Mouse (Mus musculus) E14TG2a.4 (cell line): ENCODE data around the gene Krt81.
A peak's percentile ranks its signal among the peaks of the same experiment; 100 is the strongest.

Source experiments
- H3K27me3 ChIP-seq: 2 replicates; pipeline ENCODE4 v1.6.1; 2014; ENCODE audit warnings: low read length, control low read depth; ENCODE audit not compliant: insufficient read depth
- H3K36me3 ChIP-seq: 2 replicates; pipeline ENCODE4 v1.6.1; 2014; ENCODE audit warnings: low read length, control low read depth; ENCODE audit not compliant: insufficient read depth
- H3K4me1 ChIP-seq: replicated peaks from 2 replicates; pipeline ENCODE4 v1.6.1; 2014; ENCODE audit warnings: low read depth, low read length, control low read depth
- H3K4me3 ChIP-seq: replicated peaks from 2 replicates; pipeline ENCODE4 v1.5.1; 2014; ENCODE audit warnings: mild to moderate bottlenecking, low read length
- H3K9me3 ChIP-seq: 2 replicates; pipeline ENCODE4 v1.6.1; 2014; ENCODE audit warnings: low read length, control low read depth
- CTCF ChIP-seq: conservative IDR thresholded peaks from 2 replicates; pipeline ENCODE4 v1.5.1; 2014; ENCODE audit warnings: low read length
- NANOG ChIP-seq: IDR thresholded peaks from 2 replicates; pipeline ENCODE4 v1.6.1; 2014; ENCODE audit warnings: borderline replicate concordance, low read length, mixed read lengths
- POU5F1 ChIP-seq: IDR thresholded peaks from 2 replicates; pipeline ENCODE4 v1.6.1; 2014; ENCODE audit warnings: low read length, borderline replicate concordance

Gene Krt81

DNA sequence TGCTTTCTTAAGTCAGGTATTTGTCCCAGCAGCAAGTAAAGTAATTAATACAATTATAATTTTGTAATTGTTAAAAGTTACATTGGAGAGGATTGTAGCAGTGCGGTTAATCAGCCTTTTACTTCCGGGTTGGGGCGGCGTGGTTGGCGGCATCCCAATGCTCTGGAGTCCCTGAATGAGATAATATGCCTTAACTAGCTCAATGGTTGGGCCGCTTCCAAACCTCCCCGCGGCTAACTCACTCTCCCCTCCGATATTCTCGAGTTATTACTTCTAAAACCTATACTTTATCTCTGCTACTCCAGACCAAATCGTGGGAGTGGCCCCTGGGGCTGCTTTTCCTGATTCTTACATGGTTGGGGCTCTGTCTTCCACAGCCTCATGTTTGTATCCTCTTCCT is 17.0 kb downstream of the Krt81 start:
- H3K9me3 ChIP-seq: peaks cover 8% of the 10 kb centered on the region
- TF ChIP-seq POU5F1 (no peak), NANOG (no peak), CTCF (no peak)
- no peaks in the 10 kb centered on the region for H3K36me3 ChIP-seq
- no peaks in the 10 kb centered on the region for H3K27me3 ChIP-seq
- H3K4me3 ChIP-seq: 0 out of 2 replicates have a peak overlapping the region, but pooled peaks have one; percentile 3
- H3K4me1 ChIP-seq: no peaks in the 10 kb centered on the region

DNA sequence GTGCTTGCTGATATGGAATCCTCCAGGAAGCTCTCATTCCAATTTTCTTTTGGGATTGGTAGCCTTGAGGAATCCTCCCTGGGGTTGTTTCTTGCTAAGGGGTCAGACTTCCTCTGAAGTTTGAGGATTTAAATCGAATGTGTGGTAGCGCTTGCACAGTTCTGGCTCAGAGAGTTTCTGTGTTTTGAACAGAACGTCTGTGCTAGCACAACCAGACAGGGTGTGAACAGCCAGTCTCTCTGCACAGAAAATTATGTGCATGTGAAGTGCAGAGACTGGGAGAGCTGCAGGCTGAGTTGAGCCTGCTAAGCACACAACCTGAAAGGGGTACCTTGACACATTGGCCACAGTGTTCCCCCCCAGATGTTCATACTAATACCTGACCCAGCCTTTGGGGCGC is 22.7 kb downstream of the Krt81 start:
- peaks cover 43% of the 10 kb centered on the region for H3K27me3 ChIP-seq

DNA sequence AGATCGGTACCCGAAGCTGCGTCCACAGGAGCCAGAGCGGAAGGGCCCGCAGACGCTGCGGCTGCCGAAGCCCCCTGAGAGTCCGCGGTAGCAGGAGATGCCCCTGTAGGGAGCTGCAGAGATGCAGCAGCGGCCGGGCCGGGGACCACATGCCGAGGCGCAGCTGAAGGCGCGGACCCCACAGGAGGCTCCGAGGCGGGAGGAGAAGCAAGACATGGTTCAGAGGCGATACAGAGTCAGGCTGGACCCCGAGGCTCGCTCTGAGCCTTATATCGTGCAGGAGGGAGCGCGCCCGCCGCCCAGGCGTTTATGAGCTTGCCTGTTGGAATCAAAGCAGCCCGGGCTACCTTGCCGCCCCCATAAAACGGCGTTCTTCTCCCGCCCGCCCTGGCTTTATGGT is 25.0 kb downstream of the Krt81 start, which contains the start of gene Krt87:
Gene Krt87, minus strand, starts transcription at position 250 of the 400 bp plus-strand sequence.
- Histone ChIP-seq H3K36me3 (no peaks in the 10 kb centered on the region), H3K4me3 (peak within 1 kb of the TSS; percentile 65), H3K9me3 (peaks cover 13% of the 10 kb centered on the region), H3K27me3 (peaks cover 53% of the 10 kb centered on the region), H3K4me1 (peaks cover 5% of the 10 kb centered on the region; the same call in 1 of the 2 replicates)
- no peak for TF ChIP-seq NANOG
- no peak for TF ChIP-seq POU5F1
- no peak for TF ChIP-seq CTCF

More for the DNA sequence above, 22.7 kb downstream of the Krt81 start:
- no peak overlapping the region for H3K4me3 ChIP-seq
- H3K4me1 ChIP-seq: peaks cover 5% of the 10 kb centered on the region; the same call in 1 of the 2 replicates
- no peaks in the 10 kb centered on the region for H3K9me3 ChIP-seq
- TF ChIP-seq CTCF: no peak
- no peak for TF ChIP-seq NANOG
- TF ChIP-seq POU5F1: no peak
- H3K36me3 ChIP-seq: no peaks in the 10 kb centered on the region

DNA sequence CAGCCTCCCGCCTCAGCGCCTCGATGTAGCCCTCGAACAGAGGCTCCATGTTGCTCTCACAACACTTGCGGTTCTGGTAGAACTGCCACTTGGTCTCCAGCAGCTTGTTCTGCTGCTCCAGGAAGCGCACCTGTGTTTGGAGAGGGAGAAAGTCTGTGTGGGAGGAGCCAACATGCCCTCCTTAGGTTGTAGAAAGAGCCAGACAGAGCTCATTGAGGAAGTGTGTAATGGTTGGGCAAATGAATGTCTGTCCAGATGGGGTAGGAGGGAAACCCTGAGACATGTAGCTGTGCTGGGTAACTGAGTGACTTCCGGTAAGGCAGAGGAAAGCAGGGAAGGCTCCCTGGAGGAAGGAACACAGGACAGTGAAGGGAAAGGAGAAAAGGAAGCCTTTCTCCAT is 26.9 kb downstream of the Krt81 start:
- no peak for TF ChIP-seq CTCF
- Histone ChIP-seq H3K4me3 (no peak overlapping the region), H3K36me3 (no peaks in the 10 kb centered on the region), H3K9me3 (peaks cover 22% of the 10 kb centered on the region), H3K27me3 (peaks cover 61% of the 10 kb centered on the region), H3K4me1 (peaks cover 5% of the 10 kb centered on the region; the same call in 1 of the 2 replicates)

DNA sequence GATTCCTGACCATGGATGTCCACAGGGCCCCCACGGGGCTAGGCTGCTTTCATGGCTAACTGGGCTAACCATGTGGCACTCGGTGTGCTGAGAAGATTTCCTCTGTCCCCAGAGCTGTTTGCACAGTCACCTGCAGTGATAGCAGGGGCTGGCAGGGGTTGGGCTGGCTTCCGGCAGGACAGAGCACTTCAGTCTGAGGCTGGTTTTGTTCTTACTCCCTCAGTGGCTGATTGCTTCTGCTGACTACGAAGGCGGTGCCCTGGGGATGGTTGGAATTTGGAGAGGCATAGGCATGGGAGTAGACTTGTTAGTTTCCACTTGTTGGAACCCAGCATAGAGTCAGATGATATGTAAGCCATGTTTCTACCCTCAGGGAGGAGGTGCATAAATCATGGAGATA is 38.6 kb downstream of the Krt81 start:
- TF ChIP-seq NANOG: no peak
- TF ChIP-seq CTCF: no peak
- no peak for TF ChIP-seq POU5F1
- H3K4me3 ChIP-seq: no peak overlapping the region

DNA sequence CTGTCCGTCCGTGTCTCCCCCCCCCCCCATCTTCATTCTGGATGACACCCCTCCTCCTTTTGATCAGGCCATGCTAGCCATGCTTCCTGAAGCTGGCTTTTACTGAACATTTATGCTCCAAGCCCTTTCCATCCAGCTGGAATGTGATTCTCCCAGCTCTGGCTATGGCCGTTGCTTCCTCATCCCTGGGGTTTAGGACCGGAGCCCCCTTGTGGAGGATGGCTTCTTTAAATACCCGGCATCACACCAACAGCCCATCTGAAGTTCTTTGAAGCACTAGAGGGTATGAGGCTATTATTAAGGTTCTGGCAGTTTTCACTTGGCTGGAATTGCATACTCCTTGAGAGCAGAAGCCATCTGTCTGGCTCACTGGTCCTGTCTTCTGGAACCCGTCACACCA is 42.6 kb downstream of the Krt81 start:
- H3K27me3 ChIP-seq: peaks cover 29% of the 10 kb centered on the region
- H3K4me3 ChIP-seq: no peak overlapping the region
- H3K4me1 ChIP-seq: peaks cover 13% of the 10 kb centered on the region
- TF ChIP-seq CTCF: peak; percentile 3; the same call in 1 of the 2 replicates
- no peak for TF ChIP-seq NANOG
- no peak for TF ChIP-seq POU5F1
- no peaks in the 10 kb centered on the region for H3K36me3 ChIP-seq
- no peaks in the 10 kb centered on the region for H3K9me3 ChIP-seq

More for the DNA sequence above, 38.6 kb downstream of the Krt81 start:
- H3K9me3 ChIP-seq: no peaks in the 10 kb centered on the region
- peaks cover 50% of the 10 kb centered on the region for H3K27me3 ChIP-seq
- peaks cover 13% of the 10 kb centered on the region for H3K4me1 ChIP-seq
- no peaks in the 10 kb centered on the region for H3K36me3 ChIP-seq

DNA sequence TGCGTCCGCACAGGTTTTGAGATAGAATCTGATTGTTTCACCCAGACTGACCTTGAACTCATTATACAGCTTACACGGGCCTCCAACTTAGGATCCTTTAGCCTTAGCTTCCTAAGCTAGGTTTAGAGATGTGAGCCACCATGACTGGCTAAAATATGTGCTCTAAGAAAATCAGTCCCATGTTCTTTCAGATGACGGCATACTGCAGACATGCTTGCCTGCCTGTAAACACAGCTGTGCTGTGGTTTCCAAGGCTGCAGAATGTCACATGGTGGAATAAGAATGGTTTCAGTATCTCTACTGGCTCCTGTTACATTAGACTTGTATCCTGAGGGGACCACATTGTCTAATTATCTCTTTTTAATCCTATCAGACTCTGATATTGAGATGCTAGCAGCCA is 44.6 kb downstream of the Krt81 start:
- Histone ChIP-seq H3K36me3 (no peaks in the 10 kb centered on the region), H3K27me3 (peaks cover 44% of the 10 kb centered on the region), H3K9me3 (no peaks in the 10 kb centered on the region), H3K4me3 (no peak overlapping the region), H3K4me1 (peaks cover 14% of the 10 kb centered on the region)
- TF ChIP-seq NANOG: no peak
- TF ChIP-seq CTCF: no peak
- TF ChIP-seq POU5F1: no peak

DNA sequence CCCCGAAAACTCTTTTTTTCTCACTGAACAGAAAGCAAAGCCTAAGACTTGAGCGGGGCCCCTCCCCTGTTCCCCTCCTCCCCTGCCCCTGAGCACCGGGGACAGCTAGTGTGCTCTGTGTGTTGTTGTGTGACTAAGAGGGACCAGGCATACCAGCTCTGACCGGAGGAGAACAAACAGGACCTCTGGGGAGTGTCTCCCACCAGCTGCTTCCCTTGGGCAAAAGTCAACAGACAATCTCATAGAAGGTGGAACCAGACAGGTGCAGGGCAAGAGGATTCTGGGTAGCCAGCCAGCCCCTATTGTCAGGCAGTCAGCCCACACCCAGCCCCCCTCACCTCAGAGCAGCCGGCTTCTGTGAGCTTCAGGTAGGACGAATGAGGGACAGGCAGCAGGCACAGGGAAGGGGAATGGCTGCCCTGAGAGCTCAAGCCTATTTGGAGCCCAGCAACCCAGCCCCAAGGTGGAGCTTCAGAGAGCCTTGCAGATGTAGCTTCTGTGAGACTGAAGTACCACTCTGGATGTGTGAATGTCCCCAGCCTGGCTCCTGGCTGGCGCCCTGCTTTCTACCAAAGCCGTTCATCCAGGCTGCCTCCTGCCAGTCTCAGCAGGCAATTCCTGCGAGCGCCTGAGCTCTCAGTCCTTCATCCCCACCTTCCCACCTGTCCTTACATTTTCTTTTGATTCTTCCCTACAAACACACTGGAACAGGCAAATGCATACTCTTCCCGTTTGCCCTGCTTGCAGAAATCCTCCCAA is 48.6 kb downstream of the Krt81 start:
- H3K27me3 ChIP-seq: peaks cover 57% of the 10 kb centered on the region
- H3K9me3 ChIP-seq: no peaks in the 10 kb centered on the region
- TF ChIP-seq NANOG: no peak
- no peak for TF ChIP-seq POU5F1
- TF ChIP-seq CTCF: no peak

More for the DNA sequence above, 48.6 kb downstream of the Krt81 start:
- Histone ChIP-seq H3K36me3 (no peaks in the 10 kb centered on the region), H3K4me1 (peaks cover 27% of the 10 kb centered on the region), H3K4me3 (0 out of 2 replicates have a peak overlapping the region, but pooled peaks have one; percentile 10)
